25 mouse cellular contexts compared by ENCODE assay signal in genomic region chr2:57354848-57355247, GRCm38 (mm10).
DNase-seq lines count a peak whose midpoint lies in the region; ATAC-seq and TF ChIP-seq lines count a peak whose summit lies in the region.
"Had no signal": no experiment of that assay in that cellular context is flagged by ENCODE, and none has a peak within 500 bp of the region (broad histone marks: within the 10 kb centered on the region; RNA-seq: fewer than 3 reads in every experiment).

No protein-coding gene starts in this region.

- H3K79me3 ChIP-seq in C2C12 (ENCODE audit: low read depth): no peaks in the 10 kb centered on the region

- no peak for TF ChIP-seq EP300 in liver, postnatal 0 days (IDR thresholded peaks at IDR 0.05; ENCODE audit: low read depth)

- no peak overlapping the region for H3K4me3 ChIP-seq in C2C12 (ENCODE audit: insufficient read depth, poor library complexity, severe bottlenecking)
- H3K4me3 ChIP-seq in myocyte: no peak overlapping the region
- H3K4me3 ChIP-seq in liver, postnatal 0 days (ENCODE audit: low read depth, low read length): no peak overlapping the region
- H3K4me3 ChIP-seq: embryonic facial prominence, embryonic 13.5 days; embryonic facial prominence, embryonic 15.5 days; erythroblast, embryonic 14.5 days; forebrain, embryonic 10.5 days; forebrain, embryonic 12.5 days had no signal

- TF ChIP-seq POLR2A in myocyte (IDR thresholded peaks at IDR 0.05; ENCODE audit: insufficient read length, low read depth): no peak

- H3K9ac ChIP-seq in liver, postnatal 0 days (replicated peaks): no peak overlapping the region
- H3K9ac ChIP-seq: embryonic facial prominence, embryonic 13.5 days; embryonic facial prominence, embryonic 15.5 days; forebrain, embryonic 12.5 days had no signal

- TF ChIP-seq CTCF in C2C12 (IDR thresholded peaks at IDR 0.05; ENCODE audit: control insufficient read depth, insufficient read depth, insufficient read length): no peak
- TF ChIP-seq CTCF in liver, postnatal 0 days (IDR thresholded peaks at IDR 0.05; ENCODE audit: low read depth): no peak

- H3K36me3 ChIP-seq in C2C12 (ENCODE audit: control insufficient read depth, insufficient read depth) (peaks cover 58% of the 10 kb centered on the region), myocyte (ENCODE audit: control insufficient read depth, insufficient read depth) (peaks cover 6% of the 10 kb centered on the region)
- no peaks in the 10 kb centered on the region for H3K36me3 ChIP-seq in liver, postnatal 0 days (replicated peaks; ENCODE audit: insufficient read depth, low read length)
- H3K36me3 ChIP-seq: embryonic facial prominence, embryonic 13.5 days; forebrain, embryonic 12.5 days had no signal

- no peak overlapping the region for H3ac ChIP-seq in C2C12 (ENCODE audit: control insufficient read depth, insufficient read length, low read depth)
- H3ac ChIP-seq in myocyte (ENCODE audit: control insufficient read depth, insufficient read length): no peak overlapping the region

- H3K79me2 ChIP-seq in C2C12 (ENCODE audit: control insufficient read depth, insufficient read depth): peaks cover 5% of the 10 kb centered on the region
- H3K79me2 ChIP-seq in myocyte (ENCODE audit: control insufficient read depth, insufficient read depth): no peaks in the 10 kb centered on the region

- WGBS in liver, postnatal 0 days (ENCODE audit: insufficient replicate concordance): 82% methylated on average over 3 of the region's 3 CpGs

- H3K4me2 ChIP-seq in myocyte (ENCODE audit: low read depth): peak overlapping the region; percentile 87
- H3K4me2 ChIP-seq in liver, postnatal 0 days (ENCODE audit: low read depth, low read length): no peak overlapping the region
- H3K4me2 ChIP-seq: embryonic facial prominence, embryonic 13.5 days; embryonic facial prominence, embryonic 15.5 days; forebrain, embryonic 12.5 days had no signal

- DNase-seq in 3T3-L1 (ENCODE audit: low read depth, low spot score): peak; percentile 8
- no peak for DNase-seq in liver, postnatal 0 days
- no peak for DNase-seq in gastrocnemius, postnatal 14 days
- DNase-seq: adrenal gland, adult 8-10 months; adrenal gland, postnatal 14 days; adrenal gland, postnatal 36 days; B cell, adult 2 months; cerebellum, adult 11-12 months; cerebellum, adult 8-10 months; cerebellum, adult 9-11 months; cerebellum, postnatal 14 days; cerebellum, postnatal 36 days; embryo, embryonic 11 days had no signal

- ATAC-seq in liver, postnatal 0 days: no peak
- ATAC-seq: activated CD4-positive, CD25-positive, alpha-beta regulatory T cell, adult 4 months; forebrain, embryonic 14.5 days; forebrain, embryonic 16.5 days had no signal

- H3K4me1 ChIP-seq in liver, postnatal 0 days (ENCODE audit: insufficient read depth): 0 out of 2 replicates have a peak, but pooled peaks cover 2% of the 10 kb centered on the region
- H3K4me1 ChIP-seq: embryonic facial prominence, embryonic 15.5 days had no signal

- H3K9me3 ChIP-seq in liver, postnatal 0 days (ENCODE audit: low read length): no peaks in the 10 kb centered on the region
- H3K9me3 ChIP-seq: embryonic facial prominence, embryonic 13.5 days; embryonic facial prominence, embryonic 15.5 days; forebrain, embryonic 10.5 days; forebrain, embryonic 12.5 days; G1E had no signal

- intact Hi-C loops in gastrocnemius, postnatal 14 days (cut with DNase I; ENCODE audit: low total_unique reads): no loop called here

- H3K27ac ChIP-seq in liver, postnatal 0 days (ENCODE audit: low read depth): no peak overlapping the region
- H3K27ac ChIP-seq: embryonic facial prominence, embryonic 13.5 days; embryonic facial prominence, embryonic 15.5 days; forebrain, embryonic 10.5 days; forebrain, embryonic 12.5 days had no signal

- H3K27me3 ChIP-seq in C2C12 (ENCODE audit: control insufficient read depth, insufficient read depth, insufficient read length) (no peaks in the 10 kb centered on the region), myocyte (ENCODE audit: control insufficient read depth, insufficient read depth, insufficient read length) (no peaks in the 10 kb centered on the region)
- H3K27me3 ChIP-seq in liver, postnatal 0 days (ENCODE audit: insufficient read depth, low read length): no peaks in the 10 kb centered on the region
- H3K27me3 ChIP-seq: embryonic facial prominence, embryonic 13.5 days; embryonic facial prominence, embryonic 15.5 days; forebrain, embryonic 12.5 days; Patski had no signal

TF ChIP-seq in C2C12, 6 proteins besides CTCF, POLR2A, EP300 and RAD21:
- TF ChIP-seq USF1 (IDR thresholded peaks at IDR 0.05; ENCODE audit: low read depth): no peak
- TF ChIP-seq MYOD1 (IDR thresholded peaks at IDR 0.05; ENCODE audit: control insufficient read depth, insufficient read length, low read depth): peak; percentile 69
- no peak for TF ChIP-seq FOSL1 (IDR thresholded peaks at IDR 0.05; ENCODE audit: insufficient read depth, low read length, poor library complexity, severe bottlenecking)
- TF ChIP-seq CEBPB (IDR thresholded peaks at IDR 0.05; ENCODE audit: low read depth): no peak
TF ChIP-seq in C2C12: peak in this region for 1.

TF ChIP-seq in myocyte, 11 proteins besides CTCF, POLR2A, EP300 and RAD21:
- no peak for TF ChIP-seq TCF12 (IDR thresholded peaks at IDR 0.05; ENCODE audit: insufficient read depth, poor library complexity, severe bottlenecking)
- no peak for TF ChIP-seq POLR2AphosphoS2 (IDR thresholded peaks at IDR 0.05; ENCODE audit: insufficient read length, low read depth)
- peak in 2 of 3 experiments; percentile 43 to 68 for TF ChIP-seq MYOD1 (IDR thresholded peaks at IDR 0.05; ENCODE audit: control insufficient read depth in 1 of 3, insufficient read length in 2 of 3, low read depth in 2 of 3)
TF ChIP-seq in myocyte: peak in this region for 1.
